Mouse (Mus musculus) gastrocnemius, postnatal 25 days (tissue): ENCODE results near the gene Spag4. TPM values are rescaled to one million over a fixed set of nuclear protein-coding genes. Genes with fewer than 3 reads are reported as not detected.

Experiments
- DNase-seq: peaks from one replicate; pipeline ENCODE4 v3.0.0; 2022
- long read RNA-seq, 2 experiments: library from polyadenylated mRNA; stranded (forward); transcript quantifications; one replicate each; pipeline ENCODE4 v2.0.0; 2021
- total RNA-seq, 2 experiments: library from RNA; stranded (reverse); gene quantifications; 1 replicate in 1 of 2; 2 replicates in 1 of 2; pipeline ENCODE4 v1.2.3; 2021

The Spag4 gene
- total RNA-seq = under 1 TPM; 0.13 to 0.31 TPM
- long read RNA-seq, experiment 1, partial matches to known transcripts = 0 of 1 reads
- long read RNA-seq, experiment 1, other reads (novel, unspliced or antisense) = 1 of 1 reads
- long read RNA-seq, experiment 2 = 0 reads

DNA sequence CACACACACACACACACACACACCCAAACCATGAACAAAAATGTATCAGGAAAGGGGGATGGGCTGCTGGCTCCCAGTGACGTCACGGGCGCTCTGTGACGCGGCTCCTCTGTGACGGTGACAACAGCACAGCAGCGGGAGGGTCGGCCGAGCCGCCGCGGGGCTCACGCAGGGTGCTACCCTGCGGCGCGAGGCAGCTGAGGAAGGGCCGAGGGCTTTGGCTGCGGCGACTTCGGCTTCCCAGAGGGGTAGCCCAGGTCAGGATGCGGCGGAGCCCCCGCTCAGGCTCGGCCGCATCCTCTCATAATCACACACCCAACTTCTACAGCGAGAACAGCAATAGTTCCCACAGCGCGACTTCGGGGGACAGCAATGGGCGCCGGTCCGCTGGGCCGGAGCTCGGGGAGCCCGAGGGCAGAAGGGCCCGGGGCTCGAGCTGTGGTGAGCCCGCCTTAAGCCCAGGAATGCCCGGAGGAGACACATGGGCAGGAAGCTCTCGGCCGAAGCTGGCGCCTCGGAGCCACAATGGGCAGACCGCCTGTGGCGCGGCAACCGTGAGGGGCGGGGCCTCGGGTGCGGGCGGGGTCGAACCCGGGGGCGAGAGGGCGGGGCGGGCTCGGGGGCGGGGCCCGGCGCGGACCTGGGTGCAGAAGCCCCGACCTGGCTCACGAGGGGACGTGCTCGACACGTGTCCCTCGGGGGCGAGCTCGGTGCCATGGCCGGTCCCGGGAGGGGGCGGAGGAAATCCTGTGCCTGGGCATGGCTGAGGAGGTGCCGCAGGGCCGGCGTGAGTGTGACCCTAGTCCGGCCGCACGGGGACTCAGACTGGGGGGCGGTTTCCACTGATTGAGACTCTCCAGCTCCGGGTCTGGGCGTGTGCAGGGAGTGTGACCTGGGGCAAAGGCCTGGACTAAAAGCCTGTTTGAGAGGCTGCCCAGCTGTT lies at the start of gene Spag4:
Gene Spag4, plus strand, starts transcription at position 77 of the 943 bp plus-strand sequence.
- peak; percentile 68 for DNase-seq

DNA sequence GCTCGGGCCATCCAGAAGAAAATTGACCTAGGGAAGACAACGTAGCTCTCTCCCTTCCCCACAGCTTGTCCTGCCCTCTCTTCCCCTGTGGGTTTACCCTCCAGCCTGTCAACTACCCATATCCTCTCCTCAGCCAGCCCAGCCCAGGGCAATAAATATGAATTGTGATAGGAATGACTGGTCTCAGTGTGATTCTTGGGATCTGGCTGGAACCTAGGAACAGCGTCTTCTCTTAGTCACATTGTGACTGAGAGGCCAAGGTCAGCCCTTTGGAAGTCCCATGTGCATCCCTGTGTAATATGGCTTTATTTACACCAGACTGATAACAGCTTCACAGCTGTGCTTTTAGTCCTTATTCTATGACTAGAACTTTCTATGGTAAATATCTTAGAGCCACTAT lies 46.9 kb upstream of the Spag4 start:
- DNase-seq = no peak

DNA sequence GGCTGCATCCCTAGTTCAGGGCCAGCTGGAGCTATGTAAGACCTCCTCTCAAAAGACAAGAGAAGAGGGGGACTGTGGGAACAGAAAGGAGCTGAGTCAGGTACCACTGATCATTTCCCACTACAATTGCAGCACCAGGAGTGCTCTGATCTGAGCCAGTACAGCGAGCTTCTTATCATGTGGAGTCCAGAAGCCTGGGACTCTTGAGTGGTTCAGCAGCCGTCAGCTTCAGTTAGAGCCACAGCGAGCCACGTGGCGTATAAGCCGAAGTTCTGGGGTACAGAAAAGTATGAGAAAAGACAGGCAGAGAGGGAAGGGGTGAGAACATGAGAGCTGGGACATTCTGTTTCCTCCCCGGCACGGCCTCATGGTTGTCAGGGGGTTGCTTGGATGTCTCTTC lies 43.8 kb upstream of the Spag4 start:
- no peak for DNase-seq

DNA sequence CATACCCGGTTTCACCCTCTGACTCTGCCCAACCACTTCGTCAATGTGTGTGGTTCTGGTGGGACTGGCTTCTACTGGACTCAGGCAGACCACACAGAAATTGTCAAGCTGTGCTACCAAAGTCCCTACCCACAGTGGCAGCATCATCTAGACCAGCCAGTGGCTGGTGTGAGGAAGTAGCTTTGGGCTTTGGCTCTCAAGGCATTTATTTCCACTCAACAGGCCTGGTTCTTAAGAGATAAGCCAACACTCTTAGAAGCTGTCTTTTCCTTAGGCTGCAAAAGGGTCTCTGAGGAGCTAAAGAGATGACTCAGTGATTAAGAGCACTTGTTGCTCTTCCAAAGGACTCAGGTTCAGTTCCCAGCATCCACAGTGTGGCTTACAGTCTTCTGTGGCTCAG lies 43.2 kb upstream of the Spag4 start:
- no peak for DNase-seq

DNA sequence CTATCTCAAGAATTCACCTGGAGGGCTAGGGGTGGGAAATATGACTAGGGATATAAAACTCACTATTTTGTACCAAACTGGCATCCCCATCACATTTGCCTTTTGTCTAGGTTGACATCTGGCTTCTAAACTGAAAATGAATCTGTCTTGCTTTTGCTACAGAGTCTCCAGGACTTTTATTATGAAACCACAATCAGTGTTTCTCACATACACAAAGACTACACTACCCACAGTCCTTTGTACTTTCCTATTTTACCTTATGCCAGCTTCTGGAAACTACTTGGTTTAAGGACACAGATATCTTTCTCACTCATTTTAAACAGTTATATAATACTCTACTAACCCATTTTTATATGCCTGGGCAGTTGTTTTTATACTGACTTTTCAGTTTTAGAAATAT lies 39.5 kb upstream of the Spag4 start:
- DNase-seq = no peak

DNA sequence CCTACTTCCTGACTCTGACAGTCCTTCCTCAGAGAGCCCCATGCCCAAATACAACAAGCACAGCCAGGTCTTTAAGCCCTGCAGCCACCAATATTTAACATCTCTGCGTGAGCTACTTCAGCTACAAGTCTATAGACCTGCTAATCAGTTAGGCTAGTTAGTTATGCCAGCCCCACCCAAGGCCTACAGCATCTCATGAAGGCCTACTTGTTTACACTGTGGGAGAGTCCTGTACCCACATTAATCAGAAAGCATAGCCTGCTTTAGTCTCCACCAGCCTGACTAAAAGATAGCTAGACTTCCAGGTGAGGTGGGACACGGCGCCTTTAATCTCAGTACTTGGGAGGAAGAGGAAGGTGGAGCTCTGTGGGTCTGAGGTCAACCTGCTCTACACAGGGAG lies 25.6 kb upstream of the Spag4 start:
- DNase-seq = no peak

DNA sequence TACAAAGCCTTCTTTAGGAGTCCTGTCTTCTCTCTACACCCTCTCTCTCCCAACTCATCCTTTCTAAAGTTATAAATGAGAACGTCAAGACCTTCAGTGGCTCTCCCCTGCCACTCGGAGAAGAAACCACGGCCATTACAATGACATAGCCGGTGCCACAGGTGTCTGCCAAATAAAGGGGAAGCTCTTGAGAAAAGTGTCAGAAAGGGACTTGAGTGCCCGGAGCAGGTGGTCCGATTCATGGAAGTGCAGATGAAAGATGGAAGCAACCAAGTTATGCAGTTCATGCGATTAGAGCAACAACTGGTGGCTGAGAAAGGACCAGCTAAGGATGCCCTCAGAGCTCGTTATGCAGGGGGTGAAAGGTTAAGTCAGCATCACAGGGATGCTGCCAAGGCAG lies 22.1 kb upstream of the Spag4 start:
- DNase-seq = no peak

DNA sequence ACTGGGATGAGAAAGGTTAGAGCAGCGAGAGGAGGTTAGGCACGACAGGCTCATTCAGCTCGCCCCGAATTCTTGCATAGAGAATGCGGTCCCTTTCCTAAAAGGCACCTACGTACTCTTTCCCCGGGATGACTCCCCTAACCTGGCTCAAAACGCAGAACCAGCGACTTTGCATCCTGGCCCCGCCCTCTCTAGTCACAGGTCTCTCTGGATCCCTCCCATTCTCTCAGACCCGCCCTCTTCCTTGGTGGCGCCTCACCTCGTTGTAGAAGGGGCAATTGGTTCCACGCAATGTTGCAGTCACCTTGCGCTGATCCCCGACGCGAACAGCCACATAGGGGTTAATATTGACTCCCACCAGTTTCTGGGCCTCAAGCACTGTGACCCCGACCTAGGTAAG lies 17.0 kb upstream of the Spag4 start:
- no peak for DNase-seq

DNA sequence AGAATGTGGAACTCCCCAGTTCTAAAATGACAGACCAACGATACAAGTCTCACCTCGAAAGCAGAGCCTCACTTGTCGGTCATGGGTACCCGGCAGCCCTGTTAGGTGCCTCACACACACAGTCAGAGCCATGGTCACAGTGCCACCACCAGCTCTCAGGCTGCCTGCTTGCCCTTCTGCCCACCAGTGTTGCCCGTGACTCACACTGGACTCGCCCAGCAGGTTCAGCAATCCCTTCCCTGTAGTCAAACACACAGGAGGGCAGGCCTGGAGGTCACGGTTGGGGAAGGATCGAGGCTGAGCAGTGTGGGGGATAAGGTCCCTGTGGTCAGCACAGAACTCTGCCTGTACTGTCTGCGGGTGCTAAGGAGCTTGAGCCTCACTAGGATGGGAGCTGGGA lies 12.2 kb upstream of the Spag4 start, which contains the start of gene Fer1l4:
Gene Fer1l4, minus strand, starts transcription at position 132 of the 400 bp plus-strand sequence.
- DNase-seq = no peak

DNA sequence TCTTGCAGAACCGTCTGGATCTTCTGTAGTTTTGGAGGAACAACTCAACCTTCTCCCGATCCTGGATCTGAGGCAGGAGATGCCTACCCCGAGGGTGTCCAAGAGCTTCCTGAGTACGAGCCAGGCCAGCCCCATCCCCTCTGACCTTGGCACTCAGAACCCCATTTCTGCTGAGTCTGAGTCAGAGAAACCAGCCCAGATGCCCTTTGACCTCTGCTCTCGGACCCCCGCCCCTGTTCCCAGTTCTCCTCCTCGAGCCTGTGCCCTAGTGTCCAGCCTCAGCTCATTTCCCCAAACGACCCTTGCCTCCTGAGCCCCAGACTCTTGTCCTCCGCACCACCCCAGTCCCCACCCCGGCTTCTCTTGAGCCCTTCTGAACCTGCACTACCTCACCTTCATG lies 1.2 kb downstream of the Spag4 start:
- no peak for DNase-seq

DNA sequence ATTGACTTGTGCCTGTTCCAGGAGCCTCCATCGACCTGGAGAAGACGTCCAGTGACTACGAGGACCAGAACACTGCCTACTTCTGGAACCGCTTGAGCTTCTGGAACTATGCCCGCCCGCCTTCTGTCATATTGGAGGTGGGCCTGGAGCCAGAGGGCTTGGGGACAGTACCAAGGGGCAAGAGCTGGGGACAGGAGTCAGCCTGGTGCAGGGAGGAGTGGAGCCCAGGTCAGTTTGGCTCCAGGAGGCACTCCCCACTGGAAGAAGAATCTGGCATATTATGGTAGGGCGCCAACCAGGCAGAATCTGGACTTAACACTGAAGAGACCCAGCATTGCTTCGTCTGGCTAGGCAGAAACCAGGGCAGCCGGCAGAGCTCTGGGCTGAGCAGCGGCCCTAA lies 2.9 kb downstream of the Spag4 start:
- no peak for DNase-seq

DNA sequence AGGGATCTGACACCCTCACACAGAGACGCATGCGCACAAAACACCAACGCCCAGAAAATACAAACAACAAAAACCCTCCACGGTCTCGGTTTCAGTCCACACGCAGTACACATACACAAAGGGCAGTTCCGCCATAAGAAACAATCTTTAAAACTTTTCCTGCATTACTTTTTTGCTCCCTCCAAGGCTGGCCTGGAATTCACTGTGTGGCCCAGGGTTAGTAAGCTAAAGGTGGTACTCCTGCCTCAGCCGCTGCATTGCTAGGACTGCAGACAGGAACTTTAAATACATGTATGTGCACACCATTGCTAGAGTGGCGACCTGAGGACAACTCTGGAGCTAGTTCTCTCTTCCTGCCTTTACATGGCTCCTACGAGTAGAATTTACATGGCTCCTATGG lies 6.3 kb downstream of the Spag4 start:
- no peak for DNase-seq

DNA sequence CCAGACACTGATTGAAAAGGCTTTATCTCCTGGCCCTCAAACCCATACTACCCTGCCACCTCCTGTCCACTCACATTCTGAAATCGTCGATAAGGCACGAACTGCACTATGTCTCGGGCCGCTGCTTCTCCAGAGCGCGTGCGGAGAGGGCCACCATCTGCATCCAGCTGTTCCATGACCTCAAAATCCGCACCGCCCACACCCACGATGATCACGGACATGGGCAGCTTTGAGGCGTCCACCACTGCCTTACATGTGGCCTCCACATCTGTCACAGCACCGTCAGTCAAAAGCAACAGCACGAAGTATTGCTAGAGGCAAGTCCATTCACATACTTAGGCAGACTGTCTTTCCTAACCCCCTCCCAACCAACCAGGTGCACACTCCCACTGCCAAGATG lies 8.8 kb downstream of the Spag4 start:
- no peak for DNase-seq

DNA sequence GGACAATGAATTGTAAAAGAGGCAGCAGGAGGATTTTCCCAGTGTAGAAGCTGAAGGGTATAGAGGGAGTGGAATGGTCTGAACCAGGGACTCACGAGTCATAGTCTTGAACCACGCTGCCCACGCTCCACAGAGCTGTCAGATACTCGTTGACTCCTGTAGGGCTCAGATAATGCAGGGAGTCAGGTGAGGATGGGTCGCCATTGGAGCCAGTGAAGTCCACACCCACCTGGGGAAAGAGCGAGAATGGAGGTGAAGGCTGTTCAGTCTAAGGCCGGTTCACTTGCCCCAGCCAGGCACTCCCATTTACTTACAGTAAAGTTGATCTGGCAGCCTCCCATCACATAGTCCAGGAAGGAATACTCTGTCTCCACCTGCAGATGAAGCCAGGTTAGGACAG lies 12.5 kb downstream of the Spag4 start:
- DNase-seq = no peak

DNA sequence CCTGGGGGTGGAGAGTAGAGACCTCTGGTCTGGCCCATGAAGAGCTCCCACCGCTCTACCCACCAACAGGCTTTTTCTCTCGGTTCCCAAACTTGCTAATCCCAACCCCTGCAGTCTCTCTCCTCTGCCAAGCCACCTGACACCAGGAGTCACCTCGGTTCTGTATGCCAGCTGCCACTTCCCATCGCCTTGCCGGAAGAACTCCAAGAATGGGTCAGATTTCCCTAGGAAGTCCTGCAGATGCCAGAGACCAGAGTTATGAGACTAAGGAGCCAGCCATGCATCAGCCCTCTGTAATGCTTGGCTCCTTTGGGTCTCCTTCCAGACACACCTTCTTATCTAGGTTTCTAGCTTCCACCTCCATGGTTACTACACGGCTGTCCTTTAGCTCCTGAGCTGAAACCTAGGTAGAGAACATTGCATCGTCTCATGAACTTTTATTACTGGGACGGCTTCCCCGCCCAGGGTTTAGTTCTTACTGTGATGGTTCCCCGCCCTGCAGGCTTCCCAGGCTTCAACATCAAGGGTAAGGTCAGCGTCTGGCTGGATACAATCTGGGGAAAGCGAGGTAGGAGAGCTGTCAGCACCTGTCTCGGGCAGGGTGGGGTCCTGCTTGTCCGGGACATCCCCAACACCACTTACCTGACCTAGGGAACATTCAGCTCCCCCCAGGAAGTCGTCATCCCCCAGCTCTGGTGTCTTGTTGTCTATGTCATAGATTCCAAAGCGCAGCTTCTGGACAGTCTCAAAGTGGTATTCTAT lies 13.6 kb downstream of the Spag4 start:
- peak; percentile 49 for DNase-seq

DNA sequence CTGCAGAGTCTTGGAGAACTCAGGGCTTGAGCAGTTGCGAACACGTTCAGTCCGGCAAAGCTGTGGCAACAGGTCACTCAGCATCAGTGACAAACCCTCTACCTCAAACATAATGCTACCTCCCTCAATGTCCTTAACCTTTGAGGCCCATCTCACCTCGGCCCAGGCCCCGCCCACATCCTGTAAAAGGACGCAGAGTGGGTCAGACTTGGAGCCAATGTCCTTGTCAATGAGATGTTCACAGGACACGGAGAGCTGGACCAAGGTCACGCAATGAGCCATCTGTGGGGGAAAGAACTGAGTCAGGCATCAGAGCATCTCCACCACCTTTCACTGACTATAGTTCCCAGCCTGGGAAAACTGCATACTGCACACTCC lies 14.2 kb downstream of the Spag4 start:
- no peak for DNase-seq

DNA sequence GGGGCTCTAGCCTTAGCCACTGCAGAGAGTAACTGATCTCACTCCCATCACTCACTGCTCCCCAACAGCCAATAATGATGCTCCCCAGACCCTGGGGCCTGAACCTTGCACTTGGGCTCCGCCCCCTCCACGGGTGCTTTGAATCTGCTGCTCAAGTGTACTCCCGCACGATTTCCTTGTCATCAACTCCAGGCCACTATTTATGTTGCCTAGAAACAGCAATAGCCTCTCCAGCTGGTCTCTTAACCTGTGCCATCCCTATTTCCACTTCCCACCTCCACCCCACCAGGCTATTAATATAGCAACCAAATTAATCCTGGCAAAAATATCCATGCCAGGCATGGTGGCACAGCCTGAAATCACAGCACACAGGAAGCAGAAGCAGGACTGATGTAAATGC lies 14.7 kb downstream of the Spag4 start:
- DNase-seq = no peak

DNA sequence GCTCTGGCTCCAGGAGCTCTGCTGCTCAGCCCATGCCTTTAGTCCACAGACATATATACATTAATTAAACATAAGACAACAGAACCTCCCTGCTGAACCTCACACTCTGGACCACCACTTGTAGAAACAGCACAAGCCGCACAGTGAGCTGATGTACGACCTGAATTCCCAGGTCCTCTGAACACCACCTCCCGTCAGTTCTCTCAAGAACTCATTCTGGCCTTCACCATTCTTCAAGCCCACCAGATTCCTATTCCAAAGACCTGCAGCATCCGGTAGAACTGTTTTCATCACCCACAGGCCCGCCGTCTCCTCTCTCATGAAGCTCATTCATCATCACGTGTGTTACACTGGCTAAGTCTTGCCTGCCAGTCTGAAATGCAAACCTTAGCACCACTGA lies 15.4 kb downstream of the Spag4 start:
- no peak for DNase-seq

DNA sequence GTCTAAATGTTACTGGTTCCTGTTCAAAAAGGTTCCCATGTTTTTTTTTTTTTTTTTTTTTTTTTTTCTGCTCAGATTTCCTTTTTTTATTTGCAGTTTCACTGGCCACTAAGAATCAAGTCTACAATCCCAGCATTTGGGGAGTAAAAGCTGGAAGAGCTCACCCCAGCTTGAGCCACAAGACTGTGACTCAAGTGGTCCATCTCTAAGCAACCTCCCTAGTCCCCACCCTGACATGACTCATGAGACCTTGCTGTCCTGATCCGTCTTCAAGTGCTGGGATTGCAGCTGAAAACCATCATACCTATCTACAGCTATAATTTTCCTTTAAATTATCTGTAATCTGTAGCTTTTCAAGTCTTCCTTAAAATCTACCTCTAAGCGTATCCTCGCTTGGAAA lies 19.6 kb downstream of the Spag4 start:
- no peak for DNase-seq

DNA sequence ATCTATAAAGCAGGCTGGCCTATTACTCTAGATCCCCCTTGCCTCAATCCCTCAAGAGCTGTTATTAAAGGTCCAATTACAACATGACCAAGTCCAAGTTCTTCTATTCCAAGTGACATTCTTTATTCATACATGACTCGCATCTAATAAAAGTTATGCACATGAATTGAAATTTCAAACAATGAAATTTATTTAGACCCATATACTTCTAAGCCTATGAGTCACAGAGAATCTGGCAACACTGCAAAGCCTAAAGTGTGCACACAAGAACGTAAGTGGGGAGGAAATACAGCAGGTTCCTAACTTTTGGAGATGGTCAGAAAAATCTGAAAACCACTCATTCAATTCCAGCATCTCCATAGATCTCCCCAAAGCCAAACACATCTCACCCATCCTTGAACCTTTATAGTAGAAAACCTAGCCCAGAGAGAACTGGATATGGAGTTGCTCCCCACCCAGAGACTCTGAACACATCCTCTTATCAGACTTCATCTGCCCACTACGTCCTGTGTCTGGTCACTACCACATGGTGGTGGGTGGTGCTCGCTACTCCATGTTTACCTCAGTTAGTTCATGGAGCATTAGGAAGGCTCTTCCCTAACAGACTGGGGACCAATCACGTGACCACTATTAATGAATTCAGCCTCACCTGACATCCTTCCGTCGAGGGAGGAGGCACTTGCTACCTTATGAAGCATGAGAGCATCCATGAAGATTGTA lies 22.6 kb downstream of the Spag4 start:
- DNase-seq = no peak

DNA sequence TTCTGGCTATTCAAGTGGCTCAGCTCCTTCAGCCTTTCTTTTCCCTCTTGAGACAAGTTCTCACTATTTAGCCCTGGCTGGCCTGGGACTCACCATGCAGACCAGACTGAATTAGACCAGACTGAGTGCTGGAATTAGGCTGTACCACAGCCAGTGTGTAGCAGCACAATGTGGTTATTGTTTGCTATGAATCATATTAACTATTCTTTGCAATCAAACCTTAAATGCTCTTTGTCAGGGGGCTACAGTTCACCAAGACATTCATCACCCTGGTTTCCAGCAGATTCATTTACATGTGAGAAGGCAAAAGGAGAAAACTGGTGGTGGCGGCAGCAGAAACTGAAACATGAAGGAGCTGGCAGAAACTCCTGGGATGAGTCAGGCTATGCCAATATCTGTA lies 24.8 kb downstream of the Spag4 start:
- no peak for DNase-seq

DNA sequence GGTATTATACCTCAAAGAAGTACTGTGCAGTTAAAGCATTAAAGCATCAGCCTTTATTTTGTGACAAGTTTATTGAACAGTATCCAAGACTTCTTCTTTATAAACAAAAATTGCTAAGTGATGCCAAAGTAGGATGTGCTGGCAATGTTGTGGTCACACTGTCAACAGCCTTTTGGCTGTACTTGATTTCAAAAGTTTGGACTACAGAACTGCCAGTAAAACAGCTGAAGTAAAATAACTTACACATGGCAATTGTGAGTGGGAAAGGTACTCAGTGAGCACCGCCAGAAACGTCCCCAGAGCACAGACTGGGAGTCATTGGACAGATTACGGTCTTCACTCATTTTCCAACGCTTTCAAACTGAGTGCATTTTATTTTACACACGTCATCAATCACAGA lies 27.0 kb downstream of the Spag4 start:
- no peak for DNase-seq
